Mouse (Mus musculus): ENCODE measurements around the gene Ms4a10. TPM values are rescaled to one million over a fixed set of nuclear protein-coding genes. Genes with fewer than 3 reads are reported as not detected.

Ms4a10 gene
- polyA plus RNA-seq, 1 experiment from 2014 or later, result not detected

Other genes starting within 250 kb of the Ms4a10 start
- gene Cd5, start 235.7 kb downstream of the Ms4a10 start, polyA plus RNA-seq (2016; fragmentation: Nextera tagmentation; extraction: Ambion mirVana), result 0.27 and 0.32 TPM in 2 replicates
- not detected in 2 replicates for gene Cd6, start 144.6 kb downstream of the Ms4a10 start, polyA plus RNA-seq (2016; fragmentation: Nextera tagmentation; extraction: Ambion mirVana)
- gene Slc15a3, start 134.9 kb downstream of the Ms4a10 start, polyA plus RNA-seq (2016; fragmentation: Nextera tagmentation; extraction: Ambion mirVana), result 0.12 and 0.29 TPM in 2 replicates
- gene Tmem132a, start 104.7 kb downstream of the Ms4a10 start, polyA plus RNA-seq (2016; fragmentation: Nextera tagmentation; extraction: Ambion mirVana), result 146 and 150 TPM in 2 replicates
- gene Tmem109, start 92.7 kb downstream of the Ms4a10 start, polyA plus RNA-seq (2016; fragmentation: Nextera tagmentation; extraction: Ambion mirVana), result 36.4 and 40.3 TPM in 2 replicates
- 39.1 and 41.1 TPM in 2 replicates for gene Prpf19, start 79.4 kb downstream of the Ms4a10 start, polyA plus RNA-seq (2016; fragmentation: Nextera tagmentation; extraction: Ambion mirVana)
- gene Zp1, start 54.0 kb downstream of the Ms4a10 start, polyA plus RNA-seq (2016; fragmentation: Nextera tagmentation; extraction: Ambion mirVana), result 0.38 TPM in 1 of 2 replicates, not detected in the other
- gene Ptgdr2, start 37.5 kb downstream of the Ms4a10 start, polyA plus RNA-seq (2016; fragmentation: Nextera tagmentation; extraction: Ambion mirVana), result 0.09 and 0.12 TPM in 2 replicates
- 21.6 and 23.7 TPM in 2 replicates for gene Ccdc86, start 25.4 kb downstream of the Ms4a10 start, polyA plus RNA-seq (2016; fragmentation: Nextera tagmentation; extraction: Ambion mirVana)
- not detected in 2 replicates for gene Ms4a15, start 18.6 kb upstream of the Ms4a10 start, polyA plus RNA-seq (2016; fragmentation: Nextera tagmentation; extraction: Ambion mirVana)
- gene Ms4a18, start 43.4 kb upstream of the Ms4a10 start, polyA plus RNA-seq (2016; fragmentation: Nextera tagmentation; extraction: Ambion mirVana), result not detected in 2 replicates
- gene Ms4a8a, start 106.4 kb upstream of the Ms4a10 start, polyA plus RNA-seq (2016; fragmentation: Nextera tagmentation; extraction: Ambion mirVana), result not detected in 2 replicates
- gene 1700017D01Rik, start 156.2 kb upstream of the Ms4a10 start, polyA plus RNA-seq (2016; fragmentation: Nextera tagmentation; extraction: Ambion mirVana), result not detected in 2 replicates
- not detected in 2 replicates for gene 1700025F22Rik, start 190.7 kb upstream of the Ms4a10 start, polyA plus RNA-seq (2016; fragmentation: Nextera tagmentation; extraction: Ambion mirVana)
- not detected in 2 replicates for gene Ms4a13, start 222.1 kb upstream of the Ms4a10 start, polyA plus RNA-seq (2016; fragmentation: Nextera tagmentation; extraction: Ambion mirVana)

All from midbrain, embryonic 12.5 days (tissue).